Mouse (Mus musculus) T-helper 1 cell (primary cell): ENCODE measurements at regions not wholly inside any gene's neighbourhood (a gene's known extent, or its start where the extent isn't known, plus 50 kb on each side); places are given as distances from the start of the nearest gene placed in this dataset.

Experiments used
- in situ Hi-C: fragments of 300-600 bp; cut with MboI, MseI; formaldehyde crosslinking; loops from one replicate; pipeline ENCODE4 v1.15.1; 2025; ENCODE audit warnings: high pct_unique_total_duplicates

- in situ Hi-C loops, result loop anchor here (5.0 kb wide), 2 partner anchors 205 to 425 kb away; no protein-coding TSS in a partner anchor
Measured at GRCm38 (mm10) chr8:34392208-34392980, 280.9 kb upstream of the Gm10131 start.

DNA sequence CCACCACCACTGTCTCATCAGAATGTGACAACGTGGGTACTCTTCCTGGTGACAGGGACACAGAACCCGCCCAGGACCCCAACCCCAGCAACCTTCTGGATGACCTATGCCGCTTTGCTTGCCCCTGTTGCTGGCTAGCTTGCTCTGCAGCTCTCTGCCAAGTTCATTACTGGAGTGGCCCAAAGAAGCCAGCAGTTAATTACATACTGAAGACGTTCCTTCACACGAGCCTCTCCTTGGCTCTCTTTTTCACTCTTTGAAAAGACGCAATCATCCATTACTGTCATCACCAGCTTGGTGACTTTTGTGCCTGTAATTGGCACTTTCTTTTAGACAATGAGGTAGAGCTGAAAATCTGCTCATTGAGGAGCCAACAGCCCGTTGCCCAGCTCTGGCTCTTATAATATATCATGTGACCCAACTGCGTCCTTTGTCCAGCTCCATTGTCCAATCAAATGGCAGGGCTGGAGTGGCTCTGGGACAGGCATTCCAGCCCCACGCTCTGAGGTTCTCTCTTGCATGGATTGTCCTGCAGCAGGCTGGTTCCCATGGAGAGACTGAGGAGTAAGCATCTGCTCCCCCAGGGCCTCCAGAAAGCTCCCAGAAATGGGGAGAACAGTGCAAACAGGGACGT is 274.4 kb upstream of the Gm10131 start:
- in situ Hi-C loops, result no loop called here

- in situ Hi-C loops, result no loop called here
Measured at GRCm38 (mm10) chr8:34380615-34381014, 269.1 kb upstream of the Gm10131 start.

DNA sequence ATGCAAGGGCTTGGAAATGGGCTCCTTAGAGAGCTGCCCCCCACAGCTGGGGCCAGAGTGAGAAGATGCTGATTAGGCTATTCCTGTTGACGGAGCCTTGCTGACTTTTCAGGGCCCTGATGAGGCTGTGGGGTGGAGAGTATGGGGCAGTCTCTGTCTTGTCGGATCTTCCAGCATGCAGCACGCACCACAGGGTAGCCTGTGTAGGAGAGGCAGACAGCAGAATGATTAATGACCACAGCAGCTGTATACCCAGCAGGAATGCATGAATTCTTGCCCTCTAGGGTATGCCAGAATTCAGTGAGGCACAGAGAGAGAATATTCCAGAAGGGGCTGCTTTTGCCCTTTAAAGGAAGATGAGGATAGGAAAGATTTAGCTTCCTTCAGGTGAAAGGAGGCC is 265.6 kb upstream of the Gm10131 start:
- in situ Hi-C loops, result no loop called here

GRCm38 (mm10) chr8:34374242-34374641 is 262.7 kb upstream of the Gm10131 start:
- in situ Hi-C loops, result no loop called here

DNA sequence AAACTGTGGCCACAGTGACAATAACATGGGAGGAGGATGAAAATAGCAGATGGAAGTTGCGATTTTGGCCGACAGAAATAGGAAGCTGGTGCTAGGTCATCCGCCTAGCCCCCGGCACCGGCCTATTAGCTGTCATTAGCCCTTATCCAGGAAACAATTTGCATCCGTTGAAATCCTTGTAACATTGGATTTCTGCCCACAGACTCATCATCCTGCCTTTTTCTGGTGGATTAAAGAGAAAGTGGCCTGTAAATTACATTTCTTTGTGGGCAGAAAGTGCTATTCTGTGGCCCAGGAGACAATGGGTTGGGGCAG is 261.1 kb upstream of the Gm10131 start:
- in situ Hi-C loops, result no loop called here

DNA sequence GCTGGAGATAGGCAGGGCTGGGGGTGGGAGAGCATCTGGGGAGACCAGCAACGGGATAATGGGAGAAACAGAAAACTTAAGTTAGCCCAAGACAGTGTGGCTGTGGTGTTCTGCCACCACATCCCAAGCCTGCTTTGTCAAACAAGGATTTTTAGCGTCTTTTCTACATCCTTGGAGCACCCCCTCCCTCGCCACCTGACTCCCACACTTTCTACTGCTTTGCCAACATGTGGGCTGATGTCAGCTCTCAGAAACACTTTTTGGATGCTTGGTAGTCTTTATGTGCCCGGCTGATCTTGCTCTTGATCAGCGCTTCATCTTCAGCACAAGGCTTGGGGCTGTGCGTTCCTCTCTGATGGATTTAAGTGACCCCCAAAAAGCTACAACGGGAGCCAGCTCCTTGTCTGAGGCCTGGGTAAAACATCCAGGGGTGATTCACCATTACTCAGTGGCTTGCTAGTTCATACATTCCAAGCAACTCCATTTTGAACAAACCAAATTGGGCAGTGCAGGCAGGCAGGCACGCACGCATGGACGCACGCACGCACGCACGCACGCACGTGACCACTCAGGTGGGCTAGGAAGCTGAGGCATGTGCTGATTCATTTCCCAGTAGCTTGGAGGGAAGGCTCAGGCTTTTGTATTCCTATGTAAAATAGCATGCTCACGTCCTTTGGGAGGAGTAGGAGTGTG is 260.6 kb upstream of the Gm10131 start:
- in situ Hi-C loops, result no loop called here

DNA sequence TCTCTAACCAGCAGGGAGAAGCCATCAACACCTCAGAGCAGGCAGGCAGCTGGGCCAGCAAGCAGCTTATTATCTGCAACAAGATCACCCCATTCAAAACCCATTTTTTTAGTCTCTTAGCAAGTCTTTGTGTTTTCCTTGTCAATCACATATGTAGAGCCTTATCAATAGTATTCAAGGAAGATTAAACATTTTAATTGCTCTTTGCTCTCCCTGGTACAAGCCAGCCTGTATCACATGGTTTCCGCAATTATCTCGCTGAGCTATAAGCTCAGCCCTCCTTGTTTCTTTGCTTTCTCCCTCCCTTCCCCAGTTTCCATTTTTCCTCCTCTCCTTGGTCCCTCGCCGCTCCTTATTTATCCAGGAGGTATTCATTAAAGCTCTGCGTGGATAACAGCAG is 259.9 kb upstream of the Gm10131 start:
- in situ Hi-C loops, result no loop called here

GRCm38 (mm10) chr8:34368556-34368955 is 257.0 kb upstream of the Gm10131 start:
- in situ Hi-C loops, result no loop called here

- in situ Hi-C loops, result no loop called here
Measured at GRCm38 (mm10) chr8:34364446-34365035, 253.0 kb upstream of the Gm10131 start.

DNA sequence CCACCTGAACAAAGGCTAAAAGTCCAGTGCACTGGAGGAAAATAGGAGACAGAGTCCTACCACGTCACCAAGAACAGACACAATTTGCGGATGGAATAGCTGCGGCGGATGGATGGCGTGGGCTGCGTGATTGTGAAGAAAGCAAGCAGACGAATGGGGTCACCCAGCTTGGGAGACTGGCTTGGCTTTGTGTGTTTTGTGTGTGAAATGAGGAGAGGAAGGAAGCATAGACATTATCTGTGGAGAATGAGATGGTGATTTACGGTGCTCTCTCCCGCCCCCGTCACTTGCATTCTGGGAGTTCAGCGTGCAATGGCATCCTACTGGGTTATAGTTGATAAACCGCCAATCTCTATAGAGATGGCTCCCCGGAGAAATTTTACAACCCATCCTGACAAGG is 252.1 kb upstream of the Gm10131 start:
- in situ Hi-C loops, result no loop called here

DNA sequence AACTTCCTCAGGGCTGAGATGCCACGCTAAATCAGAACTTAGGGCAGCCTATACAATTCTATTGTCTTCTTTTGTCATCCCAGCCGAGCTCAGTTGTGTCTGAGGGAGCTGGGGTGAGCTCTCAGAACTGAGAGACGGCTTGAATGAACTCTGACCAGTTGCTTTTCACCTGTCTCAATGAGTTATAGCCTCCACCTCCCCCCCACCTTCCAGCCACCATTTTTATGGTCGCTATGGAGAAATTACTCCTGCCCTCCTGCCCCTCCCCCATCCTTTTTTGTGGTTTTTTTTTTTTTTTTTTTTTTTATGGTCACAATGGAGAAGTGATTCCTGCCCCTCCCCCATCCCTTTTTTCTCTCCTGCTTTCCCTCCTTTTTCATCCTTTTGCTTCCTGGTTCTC is 251.6 kb upstream of the Gm10131 start:
- in situ Hi-C loops, result no loop called here

DNA sequence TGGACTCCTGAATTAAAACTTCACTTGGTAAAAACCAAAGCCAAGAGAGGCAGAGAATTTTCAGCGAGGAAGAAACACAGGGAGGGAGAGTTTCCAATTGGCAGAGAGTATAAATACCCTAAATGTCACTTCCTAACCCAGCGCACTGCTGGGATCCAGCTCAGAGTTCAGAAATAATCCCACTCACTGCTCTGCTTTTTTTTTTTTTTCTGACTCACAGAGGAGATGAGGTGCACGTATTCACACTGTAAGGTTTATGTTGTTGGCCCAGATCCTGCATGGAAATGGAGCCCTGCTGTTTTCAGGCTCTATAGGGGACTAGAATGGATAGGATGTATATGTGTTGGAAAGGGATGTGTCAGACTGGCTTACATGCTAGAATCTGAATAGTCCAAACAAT is 249.8 kb upstream of the Gm10131 start:
- in situ Hi-C loops, result no loop called here

GRCm38 (mm10) chr8:34359776-34360175 is 248.2 kb upstream of the Gm10131 start:
- in situ Hi-C loops, result no loop called here

DNA sequence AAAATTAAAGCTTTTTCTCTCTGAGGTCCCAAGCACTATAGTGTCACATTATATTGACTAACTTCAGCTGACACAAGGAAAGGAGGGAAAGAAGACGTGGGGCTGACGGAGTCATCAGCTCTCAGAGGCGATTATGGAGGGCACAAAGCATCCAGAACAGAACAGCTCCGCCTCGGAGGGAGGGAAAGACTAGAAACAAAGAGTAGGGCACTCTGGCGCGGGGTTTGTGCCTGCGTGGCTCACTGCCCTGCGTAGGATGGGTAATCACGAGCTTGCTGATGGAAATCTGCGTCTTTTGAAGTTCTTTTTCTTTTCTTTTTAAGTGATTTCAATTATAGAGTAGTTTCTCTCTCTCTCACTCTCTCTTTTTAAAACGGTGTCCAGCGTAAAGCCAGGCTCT is 243.5 kb upstream of the Gm10131 start:
- in situ Hi-C loops, result no loop called here

GRCm38 (mm10) chr8:34353140-34353855 is 241.8 kb upstream of the Gm10131 start:
- in situ Hi-C loops, result no loop called here

GRCm38 (mm10) chr8:34334851-34335250 is 223.3 kb upstream of the Gm10131 start:
- in situ Hi-C loops, result no loop called here

DNA sequence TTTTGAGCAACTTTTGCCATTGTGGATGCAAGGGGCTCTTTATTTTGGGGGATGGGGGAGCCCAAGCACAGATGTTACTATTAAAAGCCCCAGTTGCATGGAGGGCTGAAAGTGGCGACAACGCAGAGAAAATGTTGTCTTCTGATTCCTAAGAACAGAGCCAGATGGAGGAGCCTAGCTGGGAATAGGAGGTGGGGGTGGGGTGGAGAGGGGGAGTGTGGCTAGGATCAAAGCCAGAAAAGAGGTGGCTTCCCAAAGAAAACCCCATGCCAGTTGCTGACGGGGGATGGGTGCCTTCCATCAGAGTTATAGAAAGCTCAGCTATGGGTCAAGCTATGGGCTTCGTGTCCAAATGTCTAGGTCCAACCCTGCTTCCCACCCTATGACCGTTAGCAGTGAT is 220.1 kb upstream of the Gm10131 start:
- in situ Hi-C loops, result no loop called here

DNA sequence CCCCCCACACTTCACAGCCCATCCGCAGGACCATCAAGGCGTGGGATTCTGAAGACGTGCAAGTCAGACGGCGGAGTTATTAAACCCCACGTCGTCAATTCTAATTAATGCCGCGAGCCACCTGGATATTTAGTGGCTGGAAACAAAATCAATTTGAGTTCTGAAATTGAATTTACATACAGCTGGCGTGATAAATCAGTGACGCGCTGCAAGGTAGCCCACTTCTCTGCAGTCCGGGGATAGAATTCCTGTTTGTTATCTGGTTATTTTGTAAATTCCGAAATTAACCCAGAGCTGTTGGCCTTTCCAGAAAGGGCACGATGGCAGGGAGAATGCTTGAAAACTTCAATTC is 215.1 kb upstream of the Gm10131 start:
- in situ Hi-C loops, result no loop called here

- in situ Hi-C loops, result no loop called here
Measured at GRCm38 (mm10) chr8:34325841-34326613, 214.5 kb upstream of the Gm10131 start.

GRCm38 (mm10) chr8:34320158-34320587 is 208.6 kb upstream of the Gm10131 start:
- in situ Hi-C loops, result no loop called here
